Mouse (Mus musculus) kidney, postnatal 14 days (tissue): ENCODE data around the gene Uqcc1.

Source experiments
- DNase-seq: peaks from one replicate; pipeline ENCODE4 v3.0.0; 2022; ENCODE audit warnings: mixed read lengths

Gene Uqcc1

GRCm38 (mm10) chr2:155929531-155930442, at the start of gene Uqcc1:
Gene Uqcc1, minus strand, starts transcription at chr2:155930310.
- peak; percentile 95 for DNase-seq

- peak; percentile 59 for DNase-seq
Observed at GRCm38 (mm10) chr2:155979328-155979991, 49.4 kb upstream of the Uqcc1 start.

- no peak for DNase-seq
Observed at GRCm38 (mm10) chr2:155974087-155974731, 44.1 kb upstream of the Uqcc1 start.

- DNase-seq, result no peak
Observed at GRCm38 (mm10) chr2:155973348-155973747, 43.2 kb upstream of the Uqcc1 start.

- DNase-seq, result peak; percentile 47
Observed at GRCm38 (mm10) chr2:155962991-155963390, 32.9 kb upstream of the Uqcc1 start.

GRCm38 (mm10) chr2:155961862-155962261, 31.8 kb upstream of the Uqcc1 start:
- no peak for DNase-seq

GRCm38 (mm10) chr2:155959981-155960380, 29.9 kb upstream of the Uqcc1 start:
- peak; percentile 52 for DNase-seq

GRCm38 (mm10) chr2:155956134-155957059, 26.3 kb upstream of the Uqcc1 start, which contains the start of gene Cep250:
Gene Cep250, plus strand, starts transcription at chr2:155956458.
- DNase-seq, result peak; percentile 94

- peak; percentile 82 for DNase-seq
Observed at GRCm38 (mm10) chr2:155952006-155952405, 21.9 kb upstream of the Uqcc1 start.

- no peak for DNase-seq
Observed at GRCm38 (mm10) chr2:155949362-155949761, 19.3 kb upstream of the Uqcc1 start.

- DNase-seq, result peak; percentile 26
Observed at GRCm38 (mm10) chr2:155947390-155948002, 17.4 kb upstream of the Uqcc1 start.

GRCm38 (mm10) chr2:155946499-155946898, 16.4 kb upstream of the Uqcc1 start:
- DNase-seq, result no peak

- DNase-seq, result peak; percentile 73
Observed at GRCm38 (mm10) chr2:155946069-155946468, 16.0 kb upstream of the Uqcc1 start.

- DNase-seq, result no peak
Observed at GRCm38 (mm10) chr2:155945580-155945979, 15.5 kb upstream of the Uqcc1 start.

- DNase-seq, result no peak
Observed at GRCm38 (mm10) chr2:155945124-155945523, 15.0 kb upstream of the Uqcc1 start, which contains the start of gene Gdf5. Gene Gdf5, minus strand, starts transcription at chr2:155945367.

- DNase-seq, result no peak
Observed at GRCm38 (mm10) chr2:155944685-155945084, 14.6 kb upstream of the Uqcc1 start.

- no peak for DNase-seq
Observed at GRCm38 (mm10) chr2:155943463-155943862, 13.4 kb upstream of the Uqcc1 start.

- DNase-seq, result peak; percentile 17
Observed at GRCm38 (mm10) chr2:155941697-155942442, 11.8 kb upstream of the Uqcc1 start.

GRCm38 (mm10) chr2:155940681-155941080, 10.6 kb upstream of the Uqcc1 start, which contains the start of gene Gm15557:
Gene Gm15557, plus strand, starts transcription at chr2:155940728.
- no peak for DNase-seq

GRCm38 (mm10) chr2:155939897-155940529, 9.9 kb upstream of the Uqcc1 start:
- DNase-seq, result no peak
